Mouse (Mus musculus) spleen, adult 2 months (tissue): ENCODE results near the gene Slc5a6. TPM values are rescaled to one million over a fixed set of nuclear protein-coding genes. Genes with fewer than 3 reads are reported as not detected.
"Not testable (repeated sequence)": the region's sequence is repeated elsewhere in the genome, so short reads cannot be mapped to it uniquely, and the experiment has no call there.

Experiments
- DNase-seq, 2 experiments: peaks; one replicate each; pipeline versions ENCODE4 v3.0.0 to v3.0.0-alpha.2; 2012 to 2021; ENCODE audit warnings: low spot score in 2 of 2, low read depth in 1 of 2
- H3K27ac ChIP-seq: fragments of 200-500 bp; 2 replicates; pipeline ENCODE4 v1.5.1; 2012; ENCODE audit warnings: low read length, inconsistent platforms; ENCODE audit not compliant: insufficient read depth
- H3K27me3 ChIP-seq: fragments of 200-500 bp; 2 replicates; pipeline ENCODE4 v1.6.1; 2012; ENCODE audit warnings: mild to moderate bottlenecking, moderate library complexity, low read length, inconsistent platforms; ENCODE audit not compliant: control insufficient read depth, insufficient read depth
- H3K36me3 ChIP-seq: fragments of 200-500 bp; 2 replicates; pipeline ENCODE4 v1.6.1; 2012; ENCODE audit warnings: mild to moderate bottlenecking, low read length, inconsistent platforms; ENCODE audit not compliant: control insufficient read depth, insufficient read depth
- H3K4me1 ChIP-seq: fragments of 200-500 bp; 2 replicates; pipeline ENCODE4 v1.6.1; 2011; ENCODE audit warnings: inconsistent platforms; ENCODE audit not compliant: control insufficient read depth, insufficient read depth, insufficient read length
- H3K4me3 ChIP-seq: fragments of 200-500 bp; 2 replicates; pipeline ENCODE4 v1.5.1; 2011; ENCODE audit warnings: mild to moderate bottlenecking, inconsistent platforms; ENCODE audit not compliant: insufficient read depth, insufficient read length; ENCODE audit errors: extremely low read depth
- CTCF ChIP-seq: fragments of 200-500 bp; IDR thresholded peaks from 2 replicates; pipeline ENCODE4 v1.5.1; 2011; ENCODE audit warnings: mild to moderate bottlenecking, inconsistent platforms; ENCODE audit not compliant: insufficient read depth, insufficient read length, insufficient replicate concordance; ENCODE audit errors: extremely low read depth
- POLR2A ChIP-seq: fragments of 200-500 bp; IDR thresholded peaks from 2 replicates; pipeline ENCODE4 v1.6.1; 2011; ENCODE audit warnings: low read depth, low read length, inconsistent platforms
- WGBS: fragments of 180-500 bp; shearing (Covaris S2); methylation state at CpG from one replicate; pipeline ENCODE4 v1.1.7; 2018; 5-methylcytosine and 5-hydroxymethylcytosine counted together
- polyA plus RNA-seq: library from polyadenylated mRNA; depleted of rRNA; stranded (reverse); fragments of >200 nt; gene quantifications from 2 replicates; pipeline ENCODE4 v1.2.3, GENCODE M21; 2012

Slc5a6 gene
- polyA plus RNA-seq, 1 experiment: 16.3 TPM

GRCm38 (mm10) chr5:31024641-31025040, 24.1 kb downstream of the Slc5a6 start:
- TF ChIP-seq POLR2A (no peak), CTCF (no peak)
- no peaks in the 10 kb centered on the region for H3K36me3 ChIP-seq
- no peaks in the 10 kb centered on the region for H3K4me1 ChIP-seq
- H3K27me3 ChIP-seq: no peaks in the 10 kb centered on the region
- DNase-seq: no peak
- H3K27ac ChIP-seq: no peak overlapping the region
- no peak overlapping the region for H3K4me3 ChIP-seq

- no peak for DNase-seq
- Histone ChIP-seq H3K27me3 (no peaks in the 10 kb centered on the region), H3K36me3 (no peaks in the 10 kb centered on the region), H3K27ac (no peak overlapping the region), H3K4me1 (no peaks in the 10 kb centered on the region), H3K4me3 (no peak overlapping the region)
- WGBS: 54% methylated on average over 4 of the region's 4 CpGs
- TF ChIP-seq POLR2A: no peak
- no peak for TF ChIP-seq CTCF
Measured at GRCm38 (mm10) chr5:31023254-31023653, 25.5 kb downstream of the Slc5a6 start.

GRCm38 (mm10) chr5:31022690-31023089, 26.0 kb downstream of the Slc5a6 start:
- DNase-seq: no peak
- no peak overlapping the region for H3K4me3 ChIP-seq
- no peaks in the 10 kb centered on the region for H3K27me3 ChIP-seq
- 89% methylated on average over 1 of the region's 1 CpGs for WGBS
- no peaks in the 10 kb centered on the region for H3K36me3 ChIP-seq
- no peak overlapping the region for H3K27ac ChIP-seq
- H3K4me1 ChIP-seq: no peaks in the 10 kb centered on the region
- TF ChIP-seq CTCF (no peak), POLR2A (no peak)

GRCm38 (mm10) chr5:31021790-31022189, 26.9 kb downstream of the Slc5a6 start:
- H3K27ac ChIP-seq, H3K4me1 ChIP-seq, H3K27me3 ChIP-seq, H3K4me3 ChIP-seq, H3K36me3 ChIP-seq, DNase-seq: not testable (repeated sequence)
- WGBS: 78% methylated on average over 5 of the region's 5 CpGs

GRCm38 (mm10) chr5:31015913-31016312, 32.8 kb downstream of the Slc5a6 start:
- Histone ChIP-seq H3K4me1 (no peaks in the 10 kb centered on the region), H3K36me3 (no peaks in the 10 kb centered on the region), H3K27me3 (no peaks in the 10 kb centered on the region), H3K4me3 (no peak overlapping the region), H3K27ac (no peak overlapping the region)
- DNase-seq: no peak
- 79% methylated on average over 2 of the region's 2 CpGs for WGBS
- TF ChIP-seq POLR2A: no peak
- TF ChIP-seq CTCF: no peak

GRCm38 (mm10) chr5:31012737-31013136, 36.0 kb downstream of the Slc5a6 start:
- WGBS: 45% methylated on average over 3 of the region's 3 CpGs
- Histone ChIP-seq H3K36me3 (no peaks in the 10 kb centered on the region), H3K4me1 (no peaks in the 10 kb centered on the region), H3K4me3 (no peak overlapping the region), H3K27ac (no peak overlapping the region), H3K27me3 (no peaks in the 10 kb centered on the region)
- TF ChIP-seq POLR2A (no peak), CTCF (no peak)
- DNase-seq: no peak

GRCm38 (mm10) chr5:31004184-31004583, 44.5 kb downstream of the Slc5a6 start:
- H3K36me3 ChIP-seq: no peaks in the 10 kb centered on the region
- peak; percentile 71 to 82 for DNase-seq
- no peaks in the 10 kb centered on the region for H3K27me3 ChIP-seq
- no peak overlapping the region for H3K4me3 ChIP-seq
- no peaks in the 10 kb centered on the region for H3K4me1 ChIP-seq
- H3K27ac ChIP-seq: no peak overlapping the region
- peak; percentile 69; the same call in 1 of the 2 replicates for TF ChIP-seq CTCF
- no peak for TF ChIP-seq POLR2A
- 12% methylated on average over 5 of the region's 5 CpGs for WGBS
